Mouse (Mus musculus) stomach, embryonic 16.5 days (tissue): ENCODE results near the gene Acot11. TPM values are rescaled to one million over a fixed set of nuclear protein-coding genes. Genes with fewer than 3 reads are reported as not detected.

Experiments used
- ATAC-seq: fragments of 200-750 bp; cut with Nextera tagmentation; 2 replicates; pipeline ENCODE4 v1.8.0; 2017; ENCODE audit warnings: moderate number of reproducible peaks, moderate TSS enrichment; ENCODE audit not compliant: insufficient read depth, low FRiP score
- H3K27ac ChIP-seq: fragments of 300-500 bp; sonication (generic); 2 replicates; pipeline ENCODE4 v1.5.1; 2014; ENCODE audit warnings: low read length
- H3K27me3 ChIP-seq: fragments of 300-500 bp; sonication (generic); 2 replicates; pipeline ENCODE4 v1.6.1; 2014; ENCODE audit warnings: low read length, control low read depth, mixed read lengths; ENCODE audit not compliant: control insufficient read depth, insufficient read depth
- H3K36me3 ChIP-seq: fragments of 300-500 bp; sonication (generic); 2 replicates; pipeline ENCODE4 v1.6.1; 2014; ENCODE audit warnings: low read length; ENCODE audit not compliant: control insufficient read depth, insufficient read depth
- H3K4me1 ChIP-seq: fragments of 300-500 bp; sonication (generic); 2 replicates; pipeline ENCODE4 v1.6.1; 2014; ENCODE audit warnings: low read length, control low read depth, mixed read lengths; ENCODE audit not compliant: control insufficient read depth, insufficient read depth
- H3K4me2 ChIP-seq: fragments of 300-500 bp; sonication (generic); 2 replicates; pipeline ENCODE4 v1.6.1; 2014; ENCODE audit warnings: low read depth, low read length, mixed read lengths
- H3K4me3 ChIP-seq: fragments of 300-500 bp; sonication (generic); replicated peaks from 2 replicates; pipeline ENCODE4 v1.5.1; 2014; ENCODE audit warnings: mild to moderate bottlenecking, low read length
- H3K9ac ChIP-seq: fragments of 300-500 bp; sonication (generic); 2 replicates; pipeline ENCODE4 v1.6.1; 2014; ENCODE audit warnings: low read length
- H3K9me3 ChIP-seq: fragments of 300-500 bp; sonication (generic); replicated peaks from 2 replicates; pipeline ENCODE4 v1.6.1; 2016; ENCODE audit warnings: low read length, control low read depth; ENCODE audit not compliant: control insufficient read depth
- WGBS: fragments of 180-500 bp; shearing (Covaris S2); extraction: QIAGEN DNeasy Blood & Tissue Kit; methylation state at CpG from one replicate; pipeline ENCODE4 v1.1.7; 2014; 5-methylcytosine and 5-hydroxymethylcytosine counted together
- polyA plus RNA-seq: library from polyadenylated mRNA; unstranded; fragments of >200 nt; fragmentation: Nextera tagmentation; extraction: Ambion mirVana; gene quantifications from 2 replicates; pipeline ENCODE4 v1.2.1, GENCODE M21; 2015

Acot11 gene
- polyA plus RNA-seq, 1 experiment from 2014 or later = 7.9 TPM

DNA sequence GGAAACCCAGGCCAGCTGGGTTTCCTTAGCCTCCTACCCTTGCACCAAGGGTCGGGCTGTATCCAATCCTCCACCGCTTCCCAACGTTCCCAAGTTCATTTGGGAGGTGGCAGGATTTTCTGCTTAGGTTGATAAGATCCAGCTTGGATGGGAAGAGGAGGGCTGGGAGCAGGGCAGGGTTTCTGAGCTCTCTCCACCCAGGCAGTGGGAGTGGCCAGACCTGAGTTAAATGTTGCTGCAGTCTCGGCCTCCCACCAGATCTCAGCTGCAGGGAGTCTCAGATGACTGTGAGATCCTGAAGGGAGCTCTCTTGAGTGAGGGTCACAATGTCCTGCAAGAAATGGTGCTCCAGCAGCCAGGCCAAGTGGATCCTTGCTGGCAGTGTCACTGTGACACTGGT, 71.2 kb downstream of the Acot11 start, which contains the start of gene Fam151a:
Gene Fam151a, plus strand, starts transcription at position 254 of the 400 bp plus-strand sequence.
- peak; percentile 54; the same call in 1 of the 2 replicates for ATAC-seq
- H3K27ac ChIP-seq = no peak within 1 kb of the TSS

DNA sequence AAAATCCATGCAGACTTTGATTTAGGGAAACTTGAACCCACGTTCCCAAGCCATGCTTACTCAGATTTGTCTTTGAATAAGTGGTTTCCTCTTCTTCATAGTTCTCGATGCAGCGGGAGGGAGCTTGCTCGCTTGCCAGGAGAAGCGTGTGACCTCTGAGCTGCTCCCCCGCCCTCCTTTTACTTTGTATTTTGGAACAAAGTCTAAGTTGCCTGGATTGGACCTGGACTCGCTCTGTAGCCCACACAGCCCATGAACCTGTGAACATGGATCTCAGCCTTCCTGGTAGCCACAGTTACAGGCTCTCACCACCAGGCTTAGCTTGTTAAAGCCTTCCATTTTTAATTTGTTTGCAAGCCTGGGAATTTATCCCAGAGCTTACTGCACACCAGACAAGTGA, 74.0 kb downstream of the Acot11 start, which contains the start of gene Mroh7:
Gene Mroh7, minus strand, starts transcription at position 112 of the 400 bp plus-strand sequence.
- no peak within 1 kb of the TSS for H3K9ac ChIP-seq
- no peaks in the 10 kb centered on the region for H3K27me3 ChIP-seq
- H3K4me2 ChIP-seq = no peak within 1 kb of the TSS
- H3K4me1 ChIP-seq = no peaks in the 10 kb centered on the region
- no peaks in the 10 kb centered on the region for H3K36me3 ChIP-seq
- no peak within 1 kb of the TSS for H3K27ac ChIP-seq
- no peak for ATAC-seq
- 67% methylated on average over 7 of the region's 7 CpGs for WGBS
- no peak within 1 kb of the TSS for H3K4me3 ChIP-seq
- H3K9me3 ChIP-seq = no peaks in the 10 kb centered on the region

More for the DNA sequence above, 71.2 kb downstream of the Acot11 start, which contains the start of gene Fam151a:
- Histone ChIP-seq H3K4me1 (no peaks in the 10 kb centered on the region), H3K9me3 (no peaks in the 10 kb centered on the region), H3K4me3 (no peak within 1 kb of the TSS), H3K36me3 (no peaks in the 10 kb centered on the region), H3K27me3 (no peaks in the 10 kb centered on the region), H3K4me2 (no peak within 1 kb of the TSS), H3K9ac (no peak within 1 kb of the TSS)
- 33% methylated on average over 4 of the region's 4 CpGs for WGBS

DNA sequence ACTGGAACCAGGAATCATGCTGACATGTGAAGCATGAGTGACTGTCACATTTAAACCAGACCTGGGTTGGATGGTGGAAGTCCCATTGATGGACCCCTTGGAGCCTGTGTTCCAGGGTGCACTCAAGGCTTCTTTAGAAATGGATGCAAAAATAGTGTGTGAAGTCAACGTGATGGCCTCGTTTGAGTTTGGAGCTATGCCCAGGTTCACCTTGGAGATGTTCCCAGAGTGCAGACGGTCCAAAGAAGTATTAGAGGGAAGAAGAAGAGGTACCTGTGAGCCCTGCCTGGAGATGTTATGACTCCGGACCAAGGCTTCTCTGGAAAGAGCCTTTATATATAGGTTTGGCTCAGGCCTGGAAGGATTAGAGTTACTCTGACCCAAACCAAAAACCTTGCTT, 84.2 kb downstream of the Acot11 start:
- Histone ChIP-seq H3K27me3 (no peaks in the 10 kb centered on the region), H3K27ac (no peak overlapping the region), H3K9ac (no peak overlapping the region), H3K4me3 (no peak overlapping the region), H3K9me3 (no peaks in the 10 kb centered on the region), H3K4me1 (no peaks in the 10 kb centered on the region), H3K36me3 (no peaks in the 10 kb centered on the region), H3K4me2 (no peak overlapping the region)
- no peak for ATAC-seq
- 72% methylated on average over 4 of the region's 4 CpGs for WGBS

DNA sequence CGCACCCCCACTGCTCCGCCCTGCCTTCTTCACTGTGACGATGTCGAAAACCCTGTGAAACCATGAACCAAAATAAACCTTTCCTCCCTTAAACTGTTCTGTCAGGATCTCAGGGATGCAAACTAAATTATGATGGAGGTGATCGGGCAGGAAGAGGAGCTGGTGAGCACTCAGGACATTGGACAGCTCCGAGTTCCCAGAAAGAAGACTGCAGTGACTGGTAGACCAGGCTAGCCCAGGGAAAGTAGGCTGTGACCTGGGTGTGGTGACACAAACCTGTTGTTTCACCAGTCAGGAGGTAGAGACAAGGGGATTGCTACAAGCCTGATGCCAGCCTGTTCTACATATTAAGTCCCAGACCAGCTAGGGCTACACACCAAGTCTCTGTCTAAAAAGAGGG, 91.2 kb downstream of the Acot11 start:
- Histone ChIP-seq H3K27ac (no peak overlapping the region), H3K9me3 (no peaks in the 10 kb centered on the region), H3K4me3 (no peak overlapping the region), H3K9ac (no peak overlapping the region), H3K27me3 (no peaks in the 10 kb centered on the region), H3K36me3 (no peaks in the 10 kb centered on the region), H3K4me2 (no peak overlapping the region), H3K4me1 (no peaks in the 10 kb centered on the region)
- WGBS = 84% methylated on average over 6 of the region's 6 CpGs
- ATAC-seq = no peak

DNA sequence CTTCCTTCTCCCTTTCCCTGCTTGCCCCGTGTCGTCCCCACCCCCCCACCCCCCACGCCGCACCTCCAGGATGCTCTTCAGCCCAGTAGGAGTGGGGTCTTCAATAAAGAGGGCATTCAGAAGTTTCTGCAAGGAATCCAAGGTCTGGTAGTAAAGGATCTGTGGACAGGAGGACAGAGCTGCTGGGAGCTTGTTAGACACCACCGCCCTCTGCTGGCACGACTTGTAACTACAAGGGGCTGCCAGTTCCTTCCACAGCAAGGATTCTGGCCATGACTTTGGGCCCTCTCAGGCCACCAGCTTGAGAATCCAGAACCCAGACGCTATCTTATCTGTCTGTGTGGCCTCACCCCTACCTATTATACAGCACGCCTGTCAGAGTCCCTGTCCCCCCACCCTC, 96.4 kb downstream of the Acot11 start:
- peak overlapping the region; percentile 41; the same call in 1 of the 2 replicates for H3K4me2 ChIP-seq
- 0 out of 2 replicates have a peak overlapping the region, but pooled peaks have one; percentile 36 for H3K9ac ChIP-seq
- H3K9me3 ChIP-seq = no peaks in the 10 kb centered on the region
- H3K4me1 ChIP-seq = peaks cover 8% of the 10 kb centered on the region; the same call in 1 of the 2 replicates
- no peak overlapping the region for H3K27ac ChIP-seq
- no peaks in the 10 kb centered on the region for H3K36me3 ChIP-seq
- WGBS = 4% methylated on average over 8 of the region's 8 CpGs
- no peak overlapping the region for H3K4me3 ChIP-seq
- no peak; the same call in 1 of the 2 replicates for ATAC-seq
- H3K27me3 ChIP-seq = no peaks in the 10 kb centered on the region

DNA sequence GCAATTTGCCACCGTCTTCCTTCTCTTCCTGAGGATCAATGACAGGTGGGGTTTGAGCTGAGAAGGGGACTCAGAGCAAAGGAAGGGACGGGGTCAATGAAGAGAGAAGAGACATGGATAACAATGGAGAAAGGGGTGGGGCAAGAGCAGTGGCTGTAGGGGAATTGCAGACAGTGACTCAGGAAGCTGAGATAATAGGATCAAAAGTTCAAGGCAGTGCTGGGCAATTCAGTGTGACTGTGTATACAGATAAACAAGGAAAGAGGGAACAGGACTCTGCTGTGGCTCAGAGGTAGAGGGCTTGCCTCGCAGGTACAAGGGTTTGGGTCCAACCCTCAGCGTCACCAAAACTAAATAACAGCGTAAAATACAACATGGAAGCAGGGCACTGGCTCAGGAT, 96.8 kb downstream of the Acot11 start:
- H3K9me3 ChIP-seq = no peaks in the 10 kb centered on the region
- H3K4me3 ChIP-seq = no peak overlapping the region
- 36% methylated on average over 5 of the region's 5 CpGs for WGBS
- H3K27ac ChIP-seq = no peak overlapping the region
- peak overlapping the region; percentile 41; the same call in 1 of the 2 replicates for H3K4me2 ChIP-seq
- peak; percentile 38; the same call in 1 of the 2 replicates for ATAC-seq
- peaks cover 8% of the 10 kb centered on the region; the same call in 1 of the 2 replicates for H3K4me1 ChIP-seq
- H3K36me3 ChIP-seq = no peaks in the 10 kb centered on the region
- H3K27me3 ChIP-seq = no peaks in the 10 kb centered on the region
- H3K9ac ChIP-seq = 0 out of 2 replicates have a peak overlapping the region, but pooled peaks have one; percentile 36

DNA sequence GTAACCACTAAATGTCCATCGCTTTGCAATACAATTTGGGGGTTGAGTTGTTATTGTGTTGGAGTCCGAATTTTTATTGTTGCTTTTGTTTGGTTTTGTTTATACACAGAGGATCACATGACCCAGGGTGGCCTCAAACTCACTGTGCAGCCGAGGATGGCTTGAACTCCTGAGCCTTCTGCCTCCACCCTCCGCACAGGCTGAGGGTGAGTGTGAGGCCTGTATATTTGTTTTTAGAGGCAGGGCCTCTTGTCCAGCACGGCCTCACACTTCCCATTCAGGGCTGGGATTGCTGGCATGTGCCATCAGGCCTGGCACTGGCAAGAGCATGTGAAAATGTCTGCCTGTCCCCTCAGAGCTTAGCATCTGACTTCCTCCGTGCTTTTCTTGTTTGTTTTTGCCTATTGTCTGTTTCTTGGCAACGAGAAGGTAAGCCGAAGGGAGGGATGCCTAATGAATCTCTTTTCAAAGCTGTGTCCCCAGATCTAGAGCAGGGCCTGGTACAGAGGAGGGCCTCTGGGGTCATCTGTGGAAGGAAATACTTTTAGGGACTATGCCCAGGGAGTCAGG, 99.6 kb downstream of the Acot11 start:
- H3K4me2 ChIP-seq = no peak overlapping the region
- 0 out of 2 replicates have a peak overlapping the region, but pooled peaks have one; percentile 16 for H3K27ac ChIP-seq
- peak overlapping the region; percentile 16 for H3K9ac ChIP-seq
- H3K9me3 ChIP-seq = no peaks in the 10 kb centered on the region
- WGBS = 35% methylated on average over 8 of the region's 8 CpGs
- H3K36me3 ChIP-seq = no peaks in the 10 kb centered on the region
- H3K4me3 ChIP-seq = no peak overlapping the region
- H3K4me1 ChIP-seq = peaks cover 8% of the 10 kb centered on the region; the same call in 1 of the 2 replicates
- H3K27me3 ChIP-seq = no peaks in the 10 kb centered on the region
- no peak for ATAC-seq

DNA sequence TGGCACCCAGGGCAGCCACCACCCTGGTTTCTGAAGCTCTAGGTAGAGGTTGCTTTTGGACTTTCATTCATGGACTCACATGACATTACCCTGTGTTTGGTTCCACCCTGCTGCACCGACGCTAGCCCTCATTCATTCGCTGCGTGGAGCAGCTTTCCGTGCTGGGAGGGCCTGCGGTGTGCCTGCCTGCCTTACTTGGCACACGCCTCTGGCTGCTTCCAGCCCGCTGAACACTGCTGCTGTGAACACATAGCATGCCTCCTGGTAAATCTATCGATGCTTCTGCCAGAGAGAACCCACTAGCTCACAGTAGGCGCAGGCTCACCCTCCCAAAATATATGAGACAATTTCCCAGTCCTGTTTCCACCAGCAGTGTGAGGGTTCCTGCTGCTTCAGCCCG, 100.4 kb downstream of the Acot11 start:
- no peak overlapping the region for H3K4me3 ChIP-seq
- peak overlapping the region; percentile 12; the same call in 1 of the 2 replicates for H3K27ac ChIP-seq
- no peak for ATAC-seq
- peak overlapping the region; percentile 18; the same call in 1 of the 2 replicates for H3K9ac ChIP-seq
- no peaks in the 10 kb centered on the region for H3K36me3 ChIP-seq
- 66% methylated on average over 11 of the region's 11 CpGs for WGBS
- no peaks in the 10 kb centered on the region for H3K27me3 ChIP-seq
- no peaks in the 10 kb centered on the region for H3K9me3 ChIP-seq
- H3K4me2 ChIP-seq = no peak overlapping the region
- peaks cover 8% of the 10 kb centered on the region; the same call in 1 of the 2 replicates for H3K4me1 ChIP-seq

DNA sequence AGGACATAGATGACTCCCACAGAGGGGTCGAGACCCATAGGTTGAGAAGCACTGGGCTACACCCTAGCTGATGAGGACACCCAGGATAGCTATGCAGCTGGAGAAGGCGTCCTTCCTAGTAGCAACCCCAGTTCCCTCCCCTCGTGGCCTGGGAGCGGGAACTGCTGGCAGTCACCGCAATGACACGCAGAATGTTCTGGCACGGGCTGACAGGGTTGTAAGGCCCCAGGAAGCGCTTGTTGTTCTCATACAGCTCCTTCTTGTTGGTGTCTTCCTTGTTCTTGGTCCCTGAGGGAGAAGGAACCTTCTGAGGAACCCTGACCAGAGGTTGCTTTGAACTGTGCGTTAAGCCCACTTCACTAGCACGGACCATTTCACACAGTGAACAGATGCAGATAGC, 100.8 kb downstream of the Acot11 start:
- Histone ChIP-seq H3K4me1 (peaks cover 8% of the 10 kb centered on the region; the same call in 1 of the 2 replicates), H3K4me3 (no peak overlapping the region), H3K27me3 (no peaks in the 10 kb centered on the region), H3K27ac (0 out of 2 replicates have a peak overlapping the region, but pooled peaks have one; percentile 12), H3K4me2 (no peak overlapping the region), H3K9me3 (no peaks in the 10 kb centered on the region), H3K36me3 (no peaks in the 10 kb centered on the region), H3K9ac (no peak overlapping the region)
- no peak for ATAC-seq
- 76% methylated on average over 10 of the region's 10 CpGs for WGBS
